Comparison of ENCODE assay signal across 17 mouse cellular contexts in genomic region chrX:77422206-77422605, GRCm38 (mm10).
"Had no signal": no experiment of that assay in that cellular context is flagged by ENCODE, and none has a peak within 500 bp of the region (broad histone marks: within the 10 kb centered on the region; RNA-seq: fewer than 3 reads in every experiment).

No protein-coding gene starts in this region.

- H3K9ac ChIP-seq: lung, embryonic 15.5 days; midbrain, embryonic 13.5 days; midbrain, embryonic 15.5 days; neural tube, embryonic 12.5 days; stomach, embryonic 15.5 days had no signal

- H3K9me3 ChIP-seq: lung, embryonic 15.5 days; midbrain, embryonic 13.5 days; midbrain, embryonic 15.5 days; neural tube, embryonic 12.5 days; stomach, embryonic 15.5 days had no signal

- ATAC-seq: lung, postnatal 0 days; midbrain, embryonic 13.5 days; midbrain, embryonic 15.5 days had no signal

- H3K27ac ChIP-seq: lung, embryonic 15.5 days; macrophage; midbrain, embryonic 13.5 days; midbrain, embryonic 15.5 days; neural tube, embryonic 12.5 days; stomach, embryonic 15.5 days; stomach, postnatal 0 days had no signal

- H3K4me1 ChIP-seq: lung, embryonic 15.5 days; megakaryocyte, embryonic 14.5 days; midbrain, embryonic 13.5 days; midbrain, embryonic 15.5 days; neural tube, embryonic 12.5 days; stomach, embryonic 15.5 days had no signal

- H3K4me2 ChIP-seq: lung, embryonic 15.5 days; midbrain, embryonic 11.5 days; midbrain, embryonic 13.5 days; midbrain, embryonic 15.5 days; neural tube, embryonic 12.5 days; stomach, embryonic 15.5 days had no signal

- DNase-seq: lung, adult 2 months; lung, postnatal 14 days; lung, postnatal 36 days; right cerebral cortex, postnatal 14 days; thymus, adult 2 months; thymus, postnatal 25 days; thymus, postnatal 4 days had no signal

- H3K4me3 ChIP-seq: lung, embryonic 15.5 days; megakaryocyte, embryonic 14.5 days; midbrain, embryonic 13.5 days; midbrain, embryonic 15.5 days; neural tube, embryonic 12.5 days; stomach, embryonic 15.5 days had no signal

- H3K36me3 ChIP-seq: lung, embryonic 15.5 days; midbrain, embryonic 13.5 days; midbrain, embryonic 15.5 days; neural tube, embryonic 12.5 days; stomach, embryonic 15.5 days had no signal

- H3K27me3 ChIP-seq: lung, embryonic 15.5 days; midbrain, embryonic 13.5 days; midbrain, embryonic 15.5 days; neural tube, embryonic 12.5 days; stomach, embryonic 15.5 days had no signal
